Mouse (Mus musculus): ENCODE results near the gene Tapbp. TPM values are rescaled to one million over a fixed set of nuclear protein-coding genes. Genes with fewer than 3 reads are reported as not detected.
A peak's percentile ranks its signal among the peaks of the same experiment; 100 is the strongest.
"Not testable (repeated sequence)": the region's sequence is repeated elsewhere in the genome, so short reads cannot be mapped to it uniquely, and the experiment has no call there.

The Tapbp gene
- polyA plus RNA-seq, 1 experiment from 2014 or later = 35.6 TPM

DNA sequence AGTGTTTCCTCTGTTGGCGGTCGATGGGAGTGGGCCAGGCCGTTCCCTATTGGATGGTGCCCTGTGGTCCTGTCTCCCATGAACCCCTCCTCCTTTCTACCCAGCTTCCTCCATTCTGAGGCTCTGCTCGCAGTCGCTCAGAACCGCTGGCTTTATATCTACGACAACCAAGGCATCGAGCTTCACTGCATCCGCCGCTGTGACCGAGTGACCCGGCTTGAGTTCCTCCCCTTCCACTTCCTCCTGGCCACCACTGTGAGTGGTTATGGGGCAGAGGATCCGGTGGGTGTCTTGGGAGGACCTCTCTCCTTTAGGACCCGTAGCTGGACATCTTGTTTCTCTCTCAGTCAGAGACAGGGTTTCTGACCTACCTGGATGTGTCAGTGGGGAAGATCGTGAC lies 27.8 kb downstream of the Tapbp start:
- no peak for ATAC-seq
- no peak overlapping the region for H3K4me3 ChIP-seq (replicated peaks)
- peaks cover 19% of the 10 kb centered on the region; the same call in 1 of the 2 replicates for H3K36me3 ChIP-seq
- H3K27ac ChIP-seq = no peak overlapping the region
- H3K27me3 ChIP-seq (replicated peaks) = no peaks in the 10 kb centered on the region
- no peak overlapping the region for H3K9ac ChIP-seq
- peaks cover 25% of the 10 kb centered on the region for H3K4me1 ChIP-seq (replicated peaks)
- 94% methylated on average over 15 of the region's 15 CpGs for WGBS
- no peak overlapping the region for H3K4me2 ChIP-seq (replicated peaks)
- H3K9me3 ChIP-seq = no peaks in the 10 kb centered on the region

- Histone ChIP-seq H3K27ac (no peak overlapping the region), H3K27me3 (replicated peaks) (no peaks in the 10 kb centered on the region), H3K4me3 (replicated peaks) (no peak overlapping the region), H3K36me3 (peaks cover 19% of the 10 kb centered on the region; the same call in 1 of the 2 replicates), H3K4me1 (replicated peaks) (peaks cover 33% of the 10 kb centered on the region), H3K4me2 (replicated peaks) (no peak overlapping the region), H3K9me3 (no peaks in the 10 kb centered on the region), H3K9ac (no peak overlapping the region)
- WGBS = 92% methylated on average over 10 of the region's 10 CpGs
- no peak for ATAC-seq
Measured at GRCm38 (mm10) chr17:33947430-33948089, 31.9 kb downstream of the Tapbp start.

GRCm38 (mm10) chr17:33948090-33948904 lies 32.6 kb downstream of the Tapbp start:
- H3K9me3 ChIP-seq = no peaks in the 10 kb centered on the region
- peak overlapping the region; percentile 70 for H3K27ac ChIP-seq
- H3K4me3 ChIP-seq (replicated peaks) = no peak overlapping the region
- peak overlapping the region; percentile 21; the same call in 1 of the 2 replicates for H3K9ac ChIP-seq
- H3K36me3 ChIP-seq = peaks cover 22% of the 10 kb centered on the region
- H3K4me2 ChIP-seq (replicated peaks) = peak overlapping the region; percentile 91
- no peaks in the 10 kb centered on the region for H3K27me3 ChIP-seq (replicated peaks)
- WGBS = 86% methylated on average over 22 of the region's 22 CpGs
- no peak for ATAC-seq
- H3K4me1 ChIP-seq (replicated peaks) = peaks cover 40% of the 10 kb centered on the region

- 69% methylated on average over 19 of the region's 19 CpGs for WGBS
- H3K36me3 ChIP-seq = peaks cover 22% of the 10 kb centered on the region
- no peaks in the 10 kb centered on the region for H3K27me3 ChIP-seq (replicated peaks)
- no peaks in the 10 kb centered on the region for H3K9me3 ChIP-seq
- 0 out of 2 replicates have a peak overlapping the region, but pooled peaks have one; percentile 1 for H3K4me3 ChIP-seq (replicated peaks)
- peak overlapping the region; percentile 91 for H3K4me2 ChIP-seq (replicated peaks)
- ATAC-seq = peak; percentile 67
- H3K27ac ChIP-seq = peak overlapping the region; percentile 70
- peak overlapping the region; percentile 21; the same call in 1 of the 2 replicates for H3K9ac ChIP-seq
- H3K4me1 ChIP-seq (replicated peaks) = peaks cover 46% of the 10 kb centered on the region
Measured at GRCm38 (mm10) chr17:33948905-33949537, 33.3 kb downstream of the Tapbp start.

GRCm38 (mm10) chr17:33950131-33950625 lies 34.5 kb downstream of the Tapbp start:
- peaks cover 52% of the 10 kb centered on the region for H3K4me1 ChIP-seq (replicated peaks)
- H3K9me3 ChIP-seq = no peaks in the 10 kb centered on the region
- peak overlapping the region; percentile 91 for H3K4me2 ChIP-seq (replicated peaks)
- H3K4me3 ChIP-seq (replicated peaks) = peak overlapping the region; percentile 52
- H3K27me3 ChIP-seq (replicated peaks) = no peaks in the 10 kb centered on the region
- ATAC-seq = no peak
- H3K27ac ChIP-seq = peak overlapping the region; percentile 96
- 77% methylated on average over 10 of the region's 10 CpGs for WGBS
- peak overlapping the region; percentile 59 for H3K9ac ChIP-seq
- peaks cover 16% of the 10 kb centered on the region for H3K36me3 ChIP-seq

DNA sequence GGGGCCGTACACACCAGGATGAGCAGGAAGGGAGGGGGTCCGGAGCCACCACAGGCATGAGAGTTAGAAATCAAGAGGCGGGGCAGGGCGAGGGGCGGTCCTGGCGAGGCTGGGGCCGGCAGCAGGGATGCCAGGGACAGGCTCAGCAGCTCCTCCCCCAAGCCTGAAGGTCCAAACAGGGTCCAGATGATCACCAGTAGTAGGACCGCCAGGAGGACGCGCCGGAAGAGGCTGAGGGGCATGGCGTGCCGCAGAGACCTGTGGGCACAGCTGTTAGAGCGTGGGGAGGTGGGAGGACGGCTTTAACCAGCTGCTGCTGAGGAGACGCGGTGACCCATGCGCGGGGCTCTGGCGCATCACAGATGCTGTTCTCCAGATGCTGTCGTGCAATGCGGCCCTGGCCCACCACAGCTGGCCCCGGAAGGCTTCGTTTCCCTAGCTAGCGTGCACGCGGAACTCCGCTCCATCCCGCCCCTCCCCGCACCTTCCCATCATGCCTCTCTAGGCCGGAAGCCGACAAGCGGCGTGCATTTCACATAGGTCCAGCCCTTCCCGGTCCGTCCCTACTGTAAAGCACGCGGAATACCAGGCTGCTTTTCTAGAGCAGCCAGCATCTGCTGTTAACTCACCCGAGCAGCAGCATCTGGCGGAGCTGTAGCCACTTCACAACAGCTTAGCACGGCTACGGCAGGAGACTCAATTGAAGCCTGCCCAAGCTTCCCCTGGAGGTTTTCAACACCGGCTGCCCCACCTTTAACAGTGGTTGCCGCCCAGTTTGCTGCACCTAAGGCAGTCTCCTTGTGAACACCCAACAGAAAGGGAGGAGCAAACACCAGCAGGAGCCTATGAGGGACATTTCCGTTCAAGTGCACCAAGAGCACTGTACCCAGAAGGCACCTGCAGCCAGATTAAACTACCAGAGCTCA lies 35.6 kb downstream of the Tapbp start, which contains the start of gene B3galt4:
B3galt4 (minus strand) TSS at position 468 of the 926 bp plus-strand sequence.
- peak within 1 kb of the TSS; percentile 91 for H3K4me2 ChIP-seq (replicated peaks)
- peaks cover 13% of the 10 kb centered on the region for H3K36me3 ChIP-seq
- WGBS = 1% methylated on average over 45 of the region's 45 CpGs
- H3K4me3 ChIP-seq (replicated peaks) = peak within 1 kb of the TSS; percentile 52
- H3K9ac ChIP-seq = peak within 1 kb of the TSS; percentile 59
- H3K27me3 ChIP-seq (replicated peaks) = no peaks in the 10 kb centered on the region
- peaks cover 52% of the 10 kb centered on the region for H3K4me1 ChIP-seq (replicated peaks)
- peak; percentile 79 for ATAC-seq
- H3K9me3 ChIP-seq = no peaks in the 10 kb centered on the region
- H3K27ac ChIP-seq = peak within 1 kb of the TSS; percentile 96

DNA sequence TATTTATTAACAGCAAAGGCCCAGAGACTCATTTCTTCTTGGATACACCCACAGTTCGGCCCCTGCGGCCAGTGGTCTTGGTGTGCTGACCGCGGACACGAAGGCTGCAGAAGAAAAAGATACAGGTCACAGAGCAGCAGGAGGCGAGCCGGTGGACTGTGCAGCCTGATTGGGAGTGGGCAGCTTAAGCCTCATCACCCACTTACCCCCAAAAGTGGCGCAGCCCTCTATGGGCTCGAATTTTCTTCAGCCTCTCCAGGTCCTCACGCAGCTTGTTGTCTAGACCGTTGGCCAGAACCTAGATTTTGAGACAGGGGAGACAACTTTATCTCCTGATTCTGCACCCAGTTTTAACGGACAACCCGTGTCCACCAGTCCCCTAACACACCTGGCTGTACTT lies 36.3 kb downstream of the Tapbp start:
- not testable (repeated sequence) for H3K9me3 ChIP-seq; ATAC-seq; H3K4me3 ChIP-seq (replicated peaks); H3K27me3 ChIP-seq (replicated peaks)
- Histone ChIP-seq H3K4me1 (replicated peaks) (peaks cover 52% of the 10 kb centered on the region), H3K36me3 (peaks cover 13% of the 10 kb centered on the region), H3K27ac (0 out of 2 replicates have a peak overlapping the region, but pooled peaks have one; percentile 96), H3K4me2 (replicated peaks) (peak overlapping the region; percentile 91), H3K9ac (peak overlapping the region; percentile 59)
- WGBS = 71% methylated on average over 13 of the region's 13 CpGs

DNA sequence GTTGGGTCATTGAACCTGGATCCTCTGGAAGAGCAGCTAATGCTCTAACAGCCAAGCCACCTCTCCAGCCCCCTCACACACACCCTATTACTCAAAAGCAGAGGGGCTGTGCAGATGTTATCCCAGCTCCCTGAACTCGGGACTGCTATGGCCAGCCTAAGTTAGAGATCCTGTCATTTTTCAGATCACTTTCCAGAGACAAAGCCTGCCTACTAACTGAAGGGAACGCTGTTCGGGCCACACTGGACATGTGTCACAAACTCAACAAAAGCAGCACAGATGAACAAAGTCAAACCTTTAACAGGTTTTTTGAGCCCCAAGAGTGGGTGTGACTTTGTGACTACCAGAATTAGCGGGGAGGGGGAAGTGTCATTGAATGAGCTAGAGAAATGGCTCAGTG lies 37.2 kb downstream of the Tapbp start:
- Histone ChIP-seq H3K27me3 (replicated peaks) (no peaks in the 10 kb centered on the region), H3K9me3 (no peaks in the 10 kb centered on the region), H3K4me3 (replicated peaks) (peak overlapping the region; percentile 84), H3K4me2 (replicated peaks) (peak overlapping the region; percentile 91), H3K4me1 (replicated peaks) (peaks cover 52% of the 10 kb centered on the region), H3K27ac (peak overlapping the region; percentile 41), H3K9ac (peak overlapping the region; percentile 39; the same call in 1 of the 2 replicates), H3K36me3 (peaks cover 13% of the 10 kb centered on the region)
- no peak for ATAC-seq
- WGBS = 81% methylated on average over 4 of the region's 4 CpGs

- peak overlapping the region; percentile 84 for H3K4me3 ChIP-seq (replicated peaks)
- ATAC-seq = no peak
Measured at GRCm38 (mm10) chr17:33953310-33953709, 37.6 kb downstream of the Tapbp start.

GRCm38 (mm10) chr17:33953961-33954565 lies 38.4 kb downstream of the Tapbp start:
- Histone ChIP-seq H3K9ac (peak overlapping the region; percentile 97), H3K4me1 (replicated peaks) (peaks cover 43% of the 10 kb centered on the region), H3K27ac (peak overlapping the region; percentile 94), H3K27me3 (replicated peaks) (no peaks in the 10 kb centered on the region), H3K4me2 (replicated peaks) (peak overlapping the region; percentile 91), H3K36me3 (peaks cover 14% of the 10 kb centered on the region), H3K9me3 (no peaks in the 10 kb centered on the region), H3K4me3 (replicated peaks) (peak overlapping the region; percentile 84)
- ATAC-seq = no peak
- WGBS = 37% methylated on average over 5 of the region's 5 CpGs

More at GRCm38 (mm10) chr17:33953310-33953709, 37.6 kb downstream of the Tapbp start:
- Histone ChIP-seq H3K9me3 (no peaks in the 10 kb centered on the region), H3K4me2 (replicated peaks) (peak overlapping the region; percentile 91), H3K27ac (peak overlapping the region; percentile 41; the same call in 1 of the 2 replicates), H3K36me3 (peaks cover 13% of the 10 kb centered on the region), H3K27me3 (replicated peaks) (no peaks in the 10 kb centered on the region), H3K9ac (peak overlapping the region; percentile 39; the same call in 1 of the 2 replicates), H3K4me1 (replicated peaks) (peaks cover 51% of the 10 kb centered on the region)
- 77% methylated on average over 3 of the region's 3 CpGs for WGBS
